Mouse (Mus musculus): ENCODE measurements around the gene Dcaf1.

Dcaf1 gene

GRCm38 (mm10) chr9:106821618-106822380 is at the start of gene Dcaf1:
TSS of gene Dcaf1 (plus strand) at chr9:106821874.
- DNase-seq (ENCODE audit: low spot score in 2 of 2) = peak; percentile 96 to 97

GRCm38 (mm10) chr9:106776116-106776515 is 45.6 kb upstream of the Dcaf1 start:
- no peak for DNase-seq (ENCODE audit: low spot score in 2 of 2)

GRCm38 (mm10) chr9:106777423-106777822 is 44.3 kb upstream of the Dcaf1 start:
- DNase-seq (ENCODE audit: low spot score in 2 of 2) = no peak

GRCm38 (mm10) chr9:106778319-106778718 is 43.4 kb upstream of the Dcaf1 start:
- no peak for DNase-seq (ENCODE audit: low spot score in 2 of 2)

GRCm38 (mm10) chr9:106780086-106780485 is 41.6 kb upstream of the Dcaf1 start:
- no peak for DNase-seq (ENCODE audit: low spot score in 2 of 2)

GRCm38 (mm10) chr9:106783554-106783953 is 38.1 kb upstream of the Dcaf1 start:
- no peak for DNase-seq (ENCODE audit: low spot score in 2 of 2)

GRCm38 (mm10) chr9:106785206-106785605 is 36.5 kb upstream of the Dcaf1 start:
- DNase-seq (ENCODE audit: low spot score in 2 of 2) = no peak

GRCm38 (mm10) chr9:106787979-106788811 is 33.5 kb upstream of the Dcaf1 start:
- DNase-seq (ENCODE audit: low spot score in 2 of 2) = no peak

- peak; percentile 68 to 73 for DNase-seq (ENCODE audit: low spot score in 2 of 2)
Measured at GRCm38 (mm10) chr9:106788812-106789321, 32.8 kb upstream of the Dcaf1 start, which contains the start of gene Rad54l2. TSS of gene Rad54l2 (minus strand) at chr9:106789194.

- DNase-seq (ENCODE audit: low spot score in 2 of 2) = no peak
Measured at GRCm38 (mm10) chr9:106789363-106789762, 32.3 kb upstream of the Dcaf1 start.

GRCm38 (mm10) chr9:106790831-106791230 is 30.8 kb upstream of the Dcaf1 start:
- no peak for DNase-seq (ENCODE audit: low spot score in 2 of 2)

GRCm38 (mm10) chr9:106806503-106806902 is 15.2 kb upstream of the Dcaf1 start:
- no peak for DNase-seq (ENCODE audit: low spot score in 2 of 2)

GRCm38 (mm10) chr9:106818191-106818590 is 3.5 kb upstream of the Dcaf1 start:
- DNase-seq (ENCODE audit: low spot score in 2 of 2) = no peak

- peak; percentile 2 to 9 for DNase-seq (ENCODE audit: low spot score in 2 of 2)
Measured at GRCm38 (mm10) chr9:106819201-106819600, 2.5 kb upstream of the Dcaf1 start.

- DNase-seq (ENCODE audit: low spot score in 2 of 2) = peak in 1 of 2 experiments; percentile 7
Measured at GRCm38 (mm10) chr9:106821050-106821617, 540 bp upstream of the Dcaf1 start.

- peak; percentile 86 to 88 for DNase-seq (ENCODE audit: low spot score in 2 of 2)
Measured at GRCm38 (mm10) chr9:106822381-106823104, 869 bp downstream of the Dcaf1 start.

- DNase-seq (ENCODE audit: low spot score in 2 of 2) = no peak
Measured at GRCm38 (mm10) chr9:106840569-106840968, 18.9 kb downstream of the Dcaf1 start.

GRCm38 (mm10) chr9:106842800-106843199 is 21.1 kb downstream of the Dcaf1 start:
- DNase-seq (ENCODE audit: low spot score in 2 of 2) = no peak

GRCm38 (mm10) chr9:106856664-106857063 is 35.0 kb downstream of the Dcaf1 start:
- no peak for DNase-seq (ENCODE audit: low spot score in 2 of 2)

GRCm38 (mm10) chr9:106858036-106858435 is 36.4 kb downstream of the Dcaf1 start:
- no peak for DNase-seq (ENCODE audit: low spot score in 2 of 2)

GRCm38 (mm10) chr9:106874216-106874615 is 52.5 kb downstream of the Dcaf1 start:
- no peak for DNase-seq (ENCODE audit: low spot score in 2 of 2)
